Mouse (Mus musculus) hindbrain, embryonic 15.5 days (tissue): ENCODE data around the gene Ddah1. TPM values are rescaled to one million over a fixed set of nuclear protein-coding genes. Genes with fewer than 3 reads are reported as not detected.

Experiments used
- ATAC-seq: fragments of 200-750 bp; cut with Nextera tagmentation; 2 replicates; pipeline ENCODE4 v1.8.0; 2017; ENCODE audit warnings: low read depth, moderate number of reproducible peaks, moderate TSS enrichment; ENCODE audit not compliant: low FRiP score
- H3K27ac ChIP-seq: fragments of 300-500 bp; sonication (generic); replicated peaks from 2 replicates; pipeline ENCODE4 v1.5.1; 2015; ENCODE audit warnings: mild to moderate bottlenecking, inconsistent platforms
- H3K27me3 ChIP-seq: fragments of 300-500 bp; sonication (generic); 2 replicates; pipeline ENCODE4 v1.6.1; 2015; ENCODE audit warnings: control low read depth, inconsistent platforms
- H3K36me3 ChIP-seq: fragments of 300-500 bp; sonication (generic); 2 replicates; pipeline ENCODE4 v1.6.1; 2015; ENCODE audit warnings: control low read depth, inconsistent platforms
- H3K4me1 ChIP-seq: fragments of 300-500 bp; sonication (generic); replicated peaks from 2 replicates; pipeline ENCODE4 v1.6.1; 2015; ENCODE audit warnings: control low read depth, inconsistent platforms
- H3K4me2 ChIP-seq: fragments of 300-500 bp; sonication (generic); 2 replicates; pipeline ENCODE4 v1.6.1; 2015; ENCODE audit warnings: moderate library complexity, mild to moderate bottlenecking, inconsistent platforms
- H3K4me3 ChIP-seq: fragments of 300-500 bp; sonication (generic); 2 replicates; pipeline ENCODE4 v1.5.1; 2015; ENCODE audit warnings: mild to moderate bottlenecking, inconsistent platforms
- H3K9ac ChIP-seq: fragments of 300-500 bp; sonication (generic); 2 replicates; pipeline ENCODE4 v1.6.1; 2015; ENCODE audit warnings: inconsistent platforms
- H3K9me3 ChIP-seq: fragments of 300-500 bp; sonication (generic); 2 replicates; pipeline ENCODE4 v1.6.1; 2016; ENCODE audit warnings: control low read depth, inconsistent platforms
- WGBS: fragments of 180-500 bp; shearing (Covaris S2); methylation state at CpG from one replicate; pipeline ENCODE4 v1.1.7; 2015; 5-methylcytosine and 5-hydroxymethylcytosine counted together
- polyA plus RNA-seq: library from polyadenylated mRNA; unstranded; fragments of >200 nt; fragmentation: Nextera tagmentation; extraction: Ambion mirVana; gene quantifications from 2 replicates; pipeline ENCODE4 v1.2.1, GENCODE M21; 2015

Ddah1 gene
- polyA plus RNA-seq = 114 and 122 TPM in 2 replicates

- Histone ChIP-seq H3K4me3 (peak within 1 kb of the TSS; percentile 75), H3K27me3 (no peaks in the 10 kb centered on the region), H3K4me2 (peak within 1 kb of the TSS; percentile 88), H3K9me3 (no peaks in the 10 kb centered on the region), H3K36me3 (no peaks in the 10 kb centered on the region), H3K4me1 (peaks cover 25% of the 10 kb centered on the region), H3K9ac (peak within 1 kb of the TSS; percentile 75), H3K27ac (peak within 1 kb of the TSS; percentile 90)
- under 1% methylated on average over 94 of the region's 97 CpGs for WGBS
- peak; percentile 94 for ATAC-seq
Observed at GRCm38 (mm10) chr3:145758561-145759378, at the start of gene Ddah1. TSS of gene Ddah1 (plus strand) at chr3:145758675.

DNA sequence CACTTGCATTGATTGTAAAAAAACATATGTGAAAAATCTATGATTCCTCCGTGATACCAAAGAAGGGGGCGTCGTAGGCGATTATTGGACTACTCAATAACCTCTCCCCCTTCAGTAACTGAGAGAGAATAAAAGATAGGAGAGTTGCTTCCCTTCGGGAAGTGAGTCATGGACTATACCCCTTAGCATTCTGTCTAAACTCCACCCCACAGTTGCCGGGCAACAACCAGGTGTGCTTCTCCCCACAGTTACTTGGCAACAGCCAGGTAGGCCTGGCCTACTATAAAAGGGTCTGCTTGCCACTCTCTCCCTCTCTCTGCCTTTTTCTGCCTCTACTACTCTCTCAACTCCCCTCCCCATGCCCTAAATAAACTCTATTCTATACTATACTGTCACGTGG is 42.6 kb upstream of the Ddah1 start:
- H3K27me3 ChIP-seq = no peaks in the 10 kb centered on the region
- no peak for ATAC-seq
- no peak overlapping the region for H3K4me3 ChIP-seq
- no peaks in the 10 kb centered on the region for H3K9me3 ChIP-seq
- 92% methylated on average over 7 of the region's 7 CpGs for WGBS
- no peak overlapping the region for H3K27ac ChIP-seq
- no peaks in the 10 kb centered on the region for H3K36me3 ChIP-seq
- H3K4me2 ChIP-seq = no peak overlapping the region
- H3K9ac ChIP-seq = no peak overlapping the region
- H3K4me1 ChIP-seq = no peaks in the 10 kb centered on the region

DNA sequence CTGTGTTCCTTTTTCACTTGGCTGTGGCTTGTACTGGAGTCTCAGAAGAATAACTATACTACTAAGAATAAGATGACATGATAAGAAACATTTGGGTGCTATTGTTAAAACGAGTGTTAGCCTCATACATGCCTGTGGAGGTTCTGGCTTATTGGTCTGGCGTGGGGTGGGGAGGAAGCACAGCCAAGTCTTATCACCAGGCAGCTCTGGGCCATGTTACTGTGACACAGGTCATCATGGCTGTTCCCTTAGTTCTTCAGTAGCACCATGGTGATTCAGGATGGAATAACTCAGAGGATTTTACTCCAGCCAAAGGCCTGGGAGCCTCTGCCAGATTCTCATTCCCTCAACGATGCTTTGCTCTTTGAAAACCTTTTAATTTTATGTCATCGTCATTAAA is 38.8 kb upstream of the Ddah1 start:
- Histone ChIP-seq H3K9ac (no peak overlapping the region), H3K4me3 (no peak overlapping the region)
- 88% methylated on average over 4 of the region's 4 CpGs for WGBS

DNA sequence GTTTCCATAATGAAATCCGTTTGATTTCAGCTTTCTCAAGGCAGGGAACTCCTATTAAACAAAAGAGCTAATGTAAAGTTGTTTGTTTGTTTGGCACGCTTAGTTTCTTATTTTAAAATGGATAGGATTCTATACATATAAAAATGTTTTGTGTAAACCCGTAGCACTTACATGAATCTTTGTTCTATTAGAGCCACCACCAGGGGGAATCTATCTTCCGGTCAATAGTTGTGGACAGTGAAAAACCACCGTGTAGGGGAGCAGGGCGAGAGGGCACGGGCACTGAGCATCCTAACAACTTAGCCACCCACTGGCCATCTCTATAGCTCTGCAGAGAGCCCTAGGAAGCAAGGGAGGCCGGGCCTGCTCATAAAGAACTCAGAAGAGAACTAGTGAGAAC is 33.4 kb upstream of the Ddah1 start:
- Histone ChIP-seq H3K27me3 (no peaks in the 10 kb centered on the region), H3K4me1 (no peaks in the 10 kb centered on the region; the same call in 1 of the 2 replicates), H3K36me3 (no peaks in the 10 kb centered on the region), H3K9me3 (no peaks in the 10 kb centered on the region), H3K4me2 (no peak overlapping the region), H3K4me3 (no peak overlapping the region), H3K9ac (no peak overlapping the region), H3K27ac (no peak overlapping the region)
- no peak for ATAC-seq
- 70% methylated on average over 8 of the region's 8 CpGs for WGBS

More for the DNA sequence above, 38.8 kb upstream of the Ddah1 start:
- no peak overlapping the region for H3K4me2 ChIP-seq
- H3K9me3 ChIP-seq = no peaks in the 10 kb centered on the region
- ATAC-seq = no peak
- no peaks in the 10 kb centered on the region for H3K36me3 ChIP-seq
- H3K27me3 ChIP-seq = no peaks in the 10 kb centered on the region
- no peaks in the 10 kb centered on the region for H3K4me1 ChIP-seq
- H3K27ac ChIP-seq = no peak overlapping the region

GRCm38 (mm10) chr3:145728336-145728735 is 30.1 kb upstream of the Ddah1 start:
- ATAC-seq = no peak
- Histone ChIP-seq H3K36me3 (no peaks in the 10 kb centered on the region), H3K4me2 (no peak overlapping the region), H3K9ac (no peak overlapping the region), H3K4me1 (no peaks in the 10 kb centered on the region; the same call in 1 of the 2 replicates), H3K27me3 (no peaks in the 10 kb centered on the region), H3K9me3 (no peaks in the 10 kb centered on the region), H3K27ac (no peak overlapping the region), H3K4me3 (no peak overlapping the region)
- WGBS = 63% methylated on average over 8 of the region's 8 CpGs

- Histone ChIP-seq H3K4me1 (no peaks in the 10 kb centered on the region; the same call in 1 of the 2 replicates), H3K27me3 (no peaks in the 10 kb centered on the region), H3K36me3 (no peaks in the 10 kb centered on the region), H3K4me2 (no peak overlapping the region), H3K9ac (no peak overlapping the region), H3K9me3 (no peaks in the 10 kb centered on the region), H3K4me3 (no peak overlapping the region), H3K27ac (no peak overlapping the region)
- 66% methylated on average over 4 of the region's 4 CpGs for WGBS
- no peak for ATAC-seq
Observed at GRCm38 (mm10) chr3:145729531-145729930, 28.9 kb upstream of the Ddah1 start.

DNA sequence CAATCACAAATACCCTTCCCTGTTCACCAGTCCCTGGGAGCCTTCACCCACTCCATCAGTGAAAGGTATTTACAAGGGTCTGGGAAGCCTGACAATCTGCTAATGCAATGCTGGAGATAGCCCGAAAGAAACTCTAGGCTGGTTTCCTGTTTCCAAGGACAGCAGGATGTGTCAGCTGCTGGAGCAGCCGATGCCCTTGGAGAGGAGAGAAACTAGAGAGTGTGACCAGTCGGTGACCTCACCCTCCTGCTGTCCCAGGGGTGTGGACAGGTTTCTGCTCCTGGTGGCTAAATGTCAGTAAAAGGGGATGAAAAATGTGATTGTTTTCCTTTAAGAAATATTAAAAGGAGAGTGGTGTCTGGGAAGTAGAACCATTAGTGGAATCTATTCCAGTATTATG is 28.4 kb upstream of the Ddah1 start:
- no peak for ATAC-seq
- Histone ChIP-seq H3K4me2 (no peak overlapping the region), H3K9me3 (no peaks in the 10 kb centered on the region), H3K9ac (no peak overlapping the region), H3K4me3 (no peak overlapping the region), H3K36me3 (no peaks in the 10 kb centered on the region), H3K27me3 (no peaks in the 10 kb centered on the region), H3K4me1 (no peaks in the 10 kb centered on the region; the same call in 1 of the 2 replicates), H3K27ac (no peak overlapping the region)
- 52% methylated on average over 3 of the region's 3 CpGs for WGBS

DNA sequence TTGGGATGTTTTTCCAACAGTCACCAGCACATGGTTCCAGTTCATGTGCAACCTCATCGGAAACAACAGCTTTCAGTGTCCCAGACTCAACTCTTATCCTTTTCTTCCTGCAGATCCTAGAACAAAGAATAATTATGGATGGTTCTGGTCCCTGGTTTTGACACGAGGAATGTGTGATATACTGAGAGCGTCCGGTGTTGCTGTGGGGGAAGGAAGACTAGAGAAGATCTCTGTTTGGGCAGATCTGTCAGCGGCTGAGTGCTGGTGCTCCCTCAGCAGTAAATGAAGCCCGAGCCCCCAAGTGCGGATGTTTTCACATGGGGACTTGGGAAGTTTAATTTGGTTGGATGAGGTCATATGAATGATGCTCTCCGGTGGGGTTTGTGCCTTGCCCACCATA is 23.6 kb upstream of the Ddah1 start:
- Histone ChIP-seq H3K9me3 (no peaks in the 10 kb centered on the region), H3K36me3 (no peaks in the 10 kb centered on the region), H3K27ac (no peak overlapping the region), H3K27me3 (no peaks in the 10 kb centered on the region), H3K9ac (no peak overlapping the region), H3K4me1 (0 out of 2 replicates have a peak, but pooled peaks cover 4% of the 10 kb centered on the region), H3K4me3 (no peak overlapping the region), H3K4me2 (no peak overlapping the region)
- WGBS = 91% methylated on average over 8 of the region's 8 CpGs
- ATAC-seq = no peak

DNA sequence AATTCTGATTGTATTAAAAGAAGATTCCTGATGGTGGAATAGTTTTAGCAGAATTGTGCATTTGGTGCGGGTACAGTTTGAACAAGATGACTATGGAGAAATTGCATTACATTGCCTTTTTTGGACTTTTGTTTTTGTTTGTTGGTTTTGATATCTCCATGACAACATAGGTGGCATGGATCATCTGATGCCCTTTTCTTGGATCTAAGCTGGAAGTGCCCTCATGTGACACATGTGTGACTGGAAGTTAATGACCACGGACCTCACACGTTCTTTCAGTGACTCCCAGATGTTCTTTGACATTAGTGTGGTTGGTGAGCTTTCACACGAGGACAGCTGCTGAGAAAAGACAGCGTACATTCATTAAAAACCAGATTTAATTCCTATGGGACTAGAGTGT is 21.9 kb upstream of the Ddah1 start:
- ATAC-seq = no peak
- Histone ChIP-seq H3K4me2 (no peak overlapping the region), H3K27me3 (no peaks in the 10 kb centered on the region), H3K4me1 (0 out of 2 replicates have a peak, but pooled peaks cover 8% of the 10 kb centered on the region), H3K27ac (no peak overlapping the region), H3K9ac (no peak overlapping the region), H3K9me3 (no peaks in the 10 kb centered on the region), H3K4me3 (no peak overlapping the region), H3K36me3 (no peaks in the 10 kb centered on the region)
- WGBS = 64% methylated on average over 5 of the region's 5 CpGs

DNA sequence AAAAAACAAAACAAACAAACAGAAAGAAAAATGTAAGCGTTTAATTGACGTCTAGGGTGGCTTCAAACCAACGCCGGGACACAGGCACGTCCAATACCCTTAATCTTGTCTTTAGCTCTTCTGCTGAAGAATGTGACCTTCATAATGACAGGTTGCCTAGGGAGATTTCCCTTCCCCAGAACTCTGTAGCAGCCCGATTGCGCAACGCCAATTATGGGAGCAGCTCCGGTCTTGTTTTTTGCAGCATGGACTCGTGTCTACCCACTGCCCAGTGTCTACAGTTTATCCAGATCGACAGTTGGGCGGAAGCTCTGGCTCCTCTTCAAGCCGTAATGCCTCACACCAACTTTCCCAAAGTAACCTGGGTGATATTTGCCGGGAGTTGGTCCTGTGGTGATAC is 19.8 kb upstream of the Ddah1 start:
- Histone ChIP-seq H3K4me3 (no peak overlapping the region), H3K27ac (no peak overlapping the region), H3K27me3 (no peaks in the 10 kb centered on the region), H3K36me3 (no peaks in the 10 kb centered on the region), H3K9me3 (no peaks in the 10 kb centered on the region), H3K4me2 (no peak overlapping the region), H3K4me1 (peaks cover 17% of the 10 kb centered on the region), H3K9ac (no peak overlapping the region)
- no peak for ATAC-seq
- 86% methylated on average over 14 of the region's 14 CpGs for WGBS

- Histone ChIP-seq H3K9me3 (no peaks in the 10 kb centered on the region), H3K4me3 (no peak overlapping the region), H3K4me1 (peaks cover 18% of the 10 kb centered on the region), H3K36me3 (no peaks in the 10 kb centered on the region), H3K27me3 (no peaks in the 10 kb centered on the region), H3K9ac (no peak overlapping the region), H3K27ac (no peak overlapping the region), H3K4me2 (peak overlapping the region; percentile 9; the same call in 1 of the 2 replicates)
- no peak for ATAC-seq
- 66% methylated on average over 7 of the region's 7 CpGs for WGBS
Observed at GRCm38 (mm10) chr3:145739904-145740303, 18.6 kb upstream of the Ddah1 start.

DNA sequence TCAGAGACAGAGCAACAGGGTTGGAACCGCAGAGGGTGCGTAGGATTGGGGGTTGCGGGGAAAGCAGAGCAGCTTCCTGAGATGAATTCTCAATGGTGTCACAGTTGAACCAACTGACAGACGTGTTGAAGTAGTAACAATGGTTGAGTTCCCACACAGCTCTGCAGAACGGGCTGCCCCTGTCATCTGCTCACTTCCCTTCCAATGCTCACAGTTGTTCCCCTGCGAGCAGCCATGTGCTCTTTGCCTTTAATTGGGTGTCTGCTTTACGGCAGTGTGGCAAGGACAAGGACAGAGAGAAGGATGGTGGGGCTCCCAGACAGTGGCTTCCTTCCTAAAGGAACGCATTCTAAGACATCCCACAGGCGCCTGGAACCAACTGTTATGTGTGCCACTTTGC is 15.4 kb upstream of the Ddah1 start:
- H3K4me2 ChIP-seq = 0 out of 2 replicates have a peak overlapping the region, but pooled peaks have one; percentile 7
- no peak for ATAC-seq
- H3K27me3 ChIP-seq = no peaks in the 10 kb centered on the region
- no peaks in the 10 kb centered on the region for H3K9me3 ChIP-seq
- H3K4me1 ChIP-seq = peaks cover 18% of the 10 kb centered on the region
- no peaks in the 10 kb centered on the region for H3K36me3 ChIP-seq
- H3K4me3 ChIP-seq = no peak overlapping the region
- no peak overlapping the region for H3K9ac ChIP-seq
- H3K27ac ChIP-seq = no peak overlapping the region
- WGBS = 48% methylated on average over 9 of the region's 9 CpGs
